In genomic region chr11:94715622-94716021, GRCm38 (mm10) we compare ENCODE assay signal across 16 mouse cellular contexts. TPM values are rescaled to one million over a fixed set of nuclear protein-coding genes. Genes with fewer than 3 reads are reported as not detected.
"Had no signal": no experiment of that assay in that cellular context is flagged by ENCODE, and none has a peak within 500 bp of the region (broad histone marks: within the 10 kb centered on the region; RNA-seq: fewer than 3 reads in every experiment).

No protein-coding gene starts in this region.

- H3K27me3 ChIP-seq: intestine, embryonic 15.5 days; neural tube, embryonic 15.5 days had no signal

- H3K27ac ChIP-seq: intestine, embryonic 15.5 days; limb, embryonic 12.5 days; liver, embryonic 13.5 days; lung, embryonic 15.5 days; neural tube, embryonic 15.5 days; stomach, postnatal 0 days had no signal

- H3K9ac ChIP-seq: intestine, embryonic 15.5 days; limb, embryonic 12.5 days; liver, embryonic 13.5 days; liver, postnatal 0 days; lung, embryonic 15.5 days; neural tube, embryonic 15.5 days had no signal

- ATAC-seq: liver, postnatal 0 days had no signal

- DNase-seq: kidney, adult 18-20 months; kidney, postnatal 25 days; liver; liver, embryonic 13.5 days; liver, postnatal 0 days; midbrain, embryonic 14.5 days; thymus, postnatal 4 days had no signal

- H3K4me3 ChIP-seq: intestine, embryonic 15.5 days; limb, embryonic 12.5 days; liver, embryonic 13.5 days; lung, embryonic 15.5 days; myocyte; neural tube, embryonic 15.5 days had no signal

- H3K4me2 ChIP-seq: limb, embryonic 12.5 days; liver, embryonic 13.5 days; lung, embryonic 15.5 days; neural tube, embryonic 15.5 days had no signal

- H3K36me3 ChIP-seq: intestine, embryonic 15.5 days; limb, embryonic 12.5 days; liver, embryonic 13.5 days; lung, embryonic 15.5 days; neural tube, embryonic 15.5 days had no signal

- H3K9me3 ChIP-seq: intestine, embryonic 15.5 days; limb, embryonic 12.5 days; liver, embryonic 13.5 days; lung, embryonic 15.5 days; neural tube, embryonic 15.5 days had no signal

RNA-seq across cellular contexts. Expression of gene Gm11541, which starts 11.3 kb away (rescaled TPM):
- polyA plus RNA-seq: liver, embryonic 13.5 days; liver, postnatal 0 days; midbrain, embryonic 14.5 days; myocyte; neural tube, embryonic 11.5 days; neural tube, embryonic 15.5 days; small intestine, adult 2 months had no signal

RNA-seq across cellular contexts. Expression of gene Cdc34b, which starts 26.0 kb away (rescaled TPM):
- polyA plus RNA-seq: intestine, embryonic 15.5 days; kidney, embryonic 14.5 days; limb, embryonic 12.5 days; liver, postnatal 0 days; midbrain, embryonic 14.5 days; neural tube, embryonic 11.5 days; neural tube, embryonic 15.5 days; stomach, postnatal 0 days had no signal
